Mouse (Mus musculus): Measurements from ENCODE around the gene Ptpn14. TPM values are rescaled to one million over a fixed set of nuclear protein-coding genes. Genes with fewer than 3 reads are reported as not detected.

Ptpn14 gene
- 0.38 TPM for polyA plus RNA-seq (2017; shearing (Covaris generic))

GRCm38 (mm10) chr1:189727884-189728783 lies at the start of gene Ptpn14:
Gene Ptpn14, plus strand, starts transcription at chr1:189728268.

GRCm38 (mm10) chr1:189687654-189688387 lies 40.2 kb upstream of the Ptpn14 start, which contains the start of gene Cenpf:
Gene Cenpf, minus strand, starts transcription at chr1:189688086.

GRCm38 (mm10) chr1:189921818-189922592 lies 193.9 kb downstream of the Ptpn14 start, which contains the start of gene Smyd2:
Gene Smyd2, minus strand, starts transcription at chr1:189922363.

Other genes with a start within 250 kb of the Ptpn14 start
- gene Cenpf, start 40.2 kb upstream of the Ptpn14 start, polyA plus RNA-seq (2017; shearing (Covaris generic)), result 0.23 TPM
- 12.1 TPM for gene Smyd2, start 194.1 kb downstream of the Ptpn14 start, polyA plus RNA-seq (2017; shearing (Covaris generic))